Mouse (Mus musculus): ENCODE results near the gene Timp1. TPM values are rescaled to one million over a fixed set of nuclear protein-coding genes. Genes with fewer than 3 reads are reported as not detected.

Timp1 gene
- polyA plus RNA-seq, 1 experiment from 2014 or later, result 26.5 TPM

- no peaks in the 10 kb centered on the region for H3K9me3 ChIP-seq (ENCODE audit: low read length)
- H3K4me1 ChIP-seq (ENCODE audit: insufficient read depth, low read depth, low read length), result no peaks in the 10 kb centered on the region
- no peak within 1 kb of the TSS for H3K27ac ChIP-seq (ENCODE audit: low read length)
- ATAC-seq (peak; percentile 99), DNase-seq (ENCODE audit: low spot score) (peak; percentile 90)
- no peaks in the 10 kb centered on the region for H3K36me3 ChIP-seq (ENCODE audit: insufficient read depth, low read length)
- no peak within 1 kb of the TSS for H3K9ac ChIP-seq (replicated peaks; ENCODE audit: low read depth)
- H3K4me3 ChIP-seq (ENCODE audit: low read depth, low read length), result peak within 1 kb of the TSS; percentile 34
- WGBS, result 14% methylated on average over 22 of the region's 44 CpGs
- peak within 1 kb of the TSS; percentile 67 for H3K4me2 ChIP-seq (replicated peaks; ENCODE audit: low read depth, low read length)
- no peak for TF ChIP-seq EP300 (IDR thresholded peaks at IDR 0.05)
- no peak for TF ChIP-seq CTCF (IDR thresholded peaks at IDR 0.05)
- H3K27me3 ChIP-seq (replicated peaks; ENCODE audit: insufficient read depth, low read length), result no peaks in the 10 kb centered on the region; the same call in 1 of the 2 replicates
Measured at GRCm38 (mm10) chrX:20920844-20921364, 50.9 kb downstream of the Timp1 start, which contains the start of gene Syn1. TSS of gene Syn1 (minus strand) at chrX:20921004.

GRCm38 (mm10) chrX:20921366-20921765, 51.4 kb downstream of the Timp1 start:
- WGBS, result 31% methylated on average over 5 of the region's 5 CpGs
- Histone ChIP-seq H3K4me3 (ENCODE audit: low read depth, low read length) (no peak overlapping the region), H3K9me3 (ENCODE audit: low read length) (no peaks in the 10 kb centered on the region), H3K27me3 (replicated peaks; ENCODE audit: insufficient read depth, low read length) (no peaks in the 10 kb centered on the region; the same call in 1 of the 2 replicates), H3K27ac (ENCODE audit: low read length) (no peak overlapping the region), H3K4me1 (ENCODE audit: insufficient read depth, low read depth, low read length) (no peaks in the 10 kb centered on the region), H3K9ac (replicated peaks; ENCODE audit: low read depth) (no peak overlapping the region), H3K4me2 (replicated peaks; ENCODE audit: low read depth, low read length) (peak overlapping the region; percentile 67), H3K36me3 (ENCODE audit: insufficient read depth, low read length) (no peaks in the 10 kb centered on the region)
- TF ChIP-seq EP300 (IDR thresholded peaks at IDR 0.05), result no peak
- no peak for ATAC-seq
- no peak for DNase-seq (ENCODE audit: low spot score)

GRCm38 (mm10) chrX:20923506-20923905, 53.5 kb downstream of the Timp1 start:
- H3K36me3 ChIP-seq (ENCODE audit: insufficient read depth, low read length), result no peaks in the 10 kb centered on the region
- H3K4me1 ChIP-seq (ENCODE audit: insufficient read depth, low read depth, low read length), result no peaks in the 10 kb centered on the region
- no peak for DNase-seq (ENCODE audit: low spot score)
- no peaks in the 10 kb centered on the region for H3K9me3 ChIP-seq (ENCODE audit: low read length)
- H3K27me3 ChIP-seq (replicated peaks; ENCODE audit: insufficient read depth, low read length), result no peaks in the 10 kb centered on the region; the same call in 1 of the 2 replicates
- no peak for TF ChIP-seq EP300 (IDR thresholded peaks at IDR 0.05)
- no peak for TF ChIP-seq CTCF (IDR thresholded peaks at IDR 0.05)
- no peak overlapping the region for H3K4me3 ChIP-seq (ENCODE audit: low read depth, low read length)
- no peak for ATAC-seq
- no peak overlapping the region for H3K27ac ChIP-seq (ENCODE audit: low read length)
- no peak overlapping the region for H3K4me2 ChIP-seq (replicated peaks; ENCODE audit: low read depth, low read length)
- 72% methylated on average over 1 of the region's 1 CpGs for WGBS
- no peak overlapping the region for H3K9ac ChIP-seq (replicated peaks; ENCODE audit: low read depth)

Small RNA genes within 50 kb of the gene (microRNA-seq; reads per million reads assigned to microRNA genes)
- gene Gm24824, result not detected
- gene Mir5617, result not detected

Other genes with a start within 250 kb of the Timp1 start
- 78.4 and 83.5 TPM in 2 replicates for gene Uba1, start 211.8 kb upstream of the Timp1 start, polyA plus RNA-seq (2015; fragmentation: Nextera tagmentation; extraction: Ambion mirVana)
- 58.1 and 60.3 TPM in 2 replicates for gene Cdk16, start 182.2 kb upstream of the Timp1 start, polyA plus RNA-seq (2015; fragmentation: Nextera tagmentation; extraction: Ambion mirVana)
- gene Usp11, start 166.3 kb upstream of the Timp1 start, polyA plus RNA-seq (2015; fragmentation: Nextera tagmentation; extraction: Ambion mirVana), result 6.5 and 6.6 TPM in 2 replicates
- gene Araf, start 72.4 kb upstream of the Timp1 start, polyA plus RNA-seq (2015; fragmentation: Nextera tagmentation; extraction: Ambion mirVana), result 73.8 and 74.4 TPM in 2 replicates
- 0.05 TPM in 1 of 2 replicates, not detected in the other for gene Syn1, start 50.8 kb downstream of the Timp1 start, polyA plus RNA-seq (2015; fragmentation: Nextera tagmentation; extraction: Ambion mirVana)
- 11.3 and 14.3 TPM in 2 replicates for gene Cfp, start 61.4 kb downstream of the Timp1 start, polyA plus RNA-seq (2015; fragmentation: Nextera tagmentation; extraction: Ambion mirVana)
- gene Elk1, start 80.4 kb downstream of the Timp1 start, polyA plus RNA-seq (2015; fragmentation: Nextera tagmentation; extraction: Ambion mirVana), result 5.2 and 5.7 TPM in 2 replicates
- 55.8 and 69.5 TPM in 2 replicates for gene Uxt, start 91.9 kb downstream of the Timp1 start, polyA plus RNA-seq (2015; fragmentation: Nextera tagmentation; extraction: Ambion mirVana)
- 3.7 and 4.4 TPM in 2 replicates for gene Zfp182, start 192.2 kb downstream of the Timp1 start, polyA plus RNA-seq (2015; fragmentation: Nextera tagmentation; extraction: Ambion mirVana)
- gene Spaca5, start 198.2 kb downstream of the Timp1 start, polyA plus RNA-seq (2015; fragmentation: Nextera tagmentation; extraction: Ambion mirVana), result not detected in 2 replicates
- 1.1 and 1.5 TPM in 2 replicates for gene Zfp300, start 219.4 kb downstream of the Timp1 start, polyA plus RNA-seq (2015; fragmentation: Nextera tagmentation; extraction: Ambion mirVana)
- not detected in 2 replicates for gene Ssxa1, start 245.7 kb downstream of the Timp1 start, polyA plus RNA-seq (2015; fragmentation: Nextera tagmentation; extraction: Ambion mirVana)

Measured in lung, postnatal 0 days (tissue).